Mouse (Mus musculus) c-Kit-positive CD71-positive TER-119-negative erythroid progenitor cells, embryonic 14.5 days (primary cell): ENCODE data around the gene Ythdf2.

Experiments used
- DNase-seq: peaks from one replicate; pipeline ENCODE4 v3.0.0-alpha.2; 2013; ENCODE audit warnings: low read depth

Gene Ythdf2

GRCm38 (mm10) chr4:132146201-132146600, 65.9 kb downstream of the Ythdf2 start:
- no peak for DNase-seq

GRCm38 (mm10) chr4:132145092-132145491, 67.0 kb downstream of the Ythdf2 start:
- DNase-seq = no peak

GRCm38 (mm10) chr4:132144080-132144841, 67.8 kb downstream of the Ythdf2 start, which contains the start of gene Oprd1:
Oprd1 (minus strand) TSS chr4:132144486.
- no peak for DNase-seq

- DNase-seq = no peak
Observed at GRCm38 (mm10) chr4:132138640-132139039, 73.5 kb downstream of the Ythdf2 start.

GRCm38 (mm10) chr4:132137013-132137412, 75.1 kb downstream of the Ythdf2 start:
- no peak for DNase-seq
